Mouse (Mus musculus) left cerebral cortex, adult 11 months (tissue): ENCODE results near the gene Thumpd3.

Source experiments
- DNase-seq: peaks from one replicate; pipeline ENCODE4 v3.0.0; 2022; ENCODE audit warnings: low spot score

Gene Thumpd3

DNA sequence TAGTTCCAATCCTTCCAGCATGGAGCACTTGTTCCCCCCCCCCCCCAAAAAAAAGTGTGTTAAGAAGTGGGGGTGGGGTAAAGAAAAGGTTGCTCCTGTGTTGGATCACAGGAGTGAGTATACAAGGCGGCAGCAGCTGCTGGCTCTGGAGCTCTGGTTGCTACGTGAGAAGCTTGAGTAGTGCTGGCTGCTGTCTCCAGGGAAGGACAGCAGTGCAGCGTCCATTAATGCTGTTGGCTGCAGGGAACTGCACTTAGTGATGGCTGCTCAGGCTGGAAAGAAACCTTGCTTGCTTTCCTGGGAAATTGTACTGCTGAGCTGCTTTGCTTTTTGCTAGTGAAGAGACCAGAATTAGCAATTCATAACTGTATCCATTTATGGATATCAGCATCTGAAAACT is 33.5 kb downstream of the Thumpd3 start:
- no peak for DNase-seq

DNA sequence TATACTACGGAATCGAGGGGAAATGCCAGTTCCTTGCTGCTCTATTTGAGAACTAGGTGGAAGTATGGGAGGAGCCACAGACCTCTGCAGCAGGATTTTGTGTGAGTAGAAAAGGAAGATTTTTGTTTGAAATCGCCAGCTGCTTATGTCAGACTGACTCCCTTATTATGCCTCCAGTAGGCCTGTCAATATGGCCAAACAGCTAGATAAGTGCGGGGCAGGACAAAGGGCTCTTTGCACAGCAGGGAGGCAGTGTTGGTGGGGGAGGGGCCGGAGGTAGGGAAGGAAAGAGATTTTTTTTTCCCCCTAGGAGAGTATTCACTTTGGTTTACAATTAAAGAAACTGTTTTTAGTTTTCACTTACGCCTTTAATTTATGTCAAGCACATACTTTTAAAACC is 36.2 kb downstream of the Thumpd3 start:
- DNase-seq: no peak

DNA sequence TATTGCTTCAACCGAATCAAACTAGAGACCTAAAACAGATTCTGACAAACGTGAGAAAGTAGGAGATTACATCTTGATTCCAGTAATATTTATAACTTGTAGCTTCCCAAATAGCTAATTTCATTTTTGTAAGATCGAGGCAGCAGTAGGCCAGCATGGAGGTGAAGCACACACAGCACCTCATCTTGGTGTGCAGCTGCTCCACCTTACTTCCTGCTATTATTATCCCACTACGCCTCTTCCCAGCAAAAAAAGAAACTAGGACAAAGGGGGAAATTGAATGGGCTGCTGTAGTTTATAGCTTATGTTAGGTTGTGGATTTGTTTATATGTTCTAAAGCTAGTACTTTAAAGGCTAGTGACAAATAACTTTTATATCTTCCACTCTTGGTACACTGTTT is 38.6 kb downstream of the Thumpd3 start:
- no peak for DNase-seq

DNA sequence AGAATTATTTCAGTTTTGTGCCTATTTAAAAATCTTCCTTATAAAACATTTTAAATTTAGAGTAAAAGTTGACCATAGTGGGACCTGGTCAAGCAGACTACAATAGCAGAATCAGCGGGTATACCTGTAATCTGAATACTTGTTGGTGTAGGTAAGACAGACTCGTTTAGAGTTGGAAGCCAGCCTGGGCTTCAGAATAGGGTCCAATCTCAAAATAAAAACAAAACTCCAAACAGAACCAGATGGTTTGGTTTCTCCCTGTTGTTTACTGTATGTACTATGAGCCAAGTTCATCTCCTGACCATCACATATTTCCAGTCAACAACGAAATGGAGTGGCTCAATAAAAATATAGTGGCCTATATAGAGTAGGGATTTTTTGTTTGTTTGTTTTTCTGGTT is 47.2 kb downstream of the Thumpd3 start:
- no peak for DNase-seq

DNA sequence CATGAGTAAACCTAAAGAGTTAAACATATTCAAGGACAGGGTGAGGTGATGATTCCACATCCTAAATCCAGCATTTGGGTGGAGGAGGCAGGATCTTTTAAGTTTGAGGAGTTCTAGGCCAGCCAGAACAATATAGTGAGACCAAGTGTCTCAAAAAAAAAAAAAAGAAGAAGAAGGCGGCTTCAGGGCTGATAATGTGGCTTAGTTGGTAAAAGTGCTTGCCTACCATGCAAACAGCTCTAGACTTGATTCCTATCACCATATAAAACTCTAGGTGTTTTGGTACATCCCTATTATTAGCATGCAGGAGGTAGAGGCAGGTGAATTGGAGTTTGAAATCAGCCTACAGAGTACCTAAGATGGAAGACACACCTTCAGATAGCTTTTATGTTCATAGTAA is 49.5 kb downstream of the Thumpd3 start:
- DNase-seq: no peak

DNA sequence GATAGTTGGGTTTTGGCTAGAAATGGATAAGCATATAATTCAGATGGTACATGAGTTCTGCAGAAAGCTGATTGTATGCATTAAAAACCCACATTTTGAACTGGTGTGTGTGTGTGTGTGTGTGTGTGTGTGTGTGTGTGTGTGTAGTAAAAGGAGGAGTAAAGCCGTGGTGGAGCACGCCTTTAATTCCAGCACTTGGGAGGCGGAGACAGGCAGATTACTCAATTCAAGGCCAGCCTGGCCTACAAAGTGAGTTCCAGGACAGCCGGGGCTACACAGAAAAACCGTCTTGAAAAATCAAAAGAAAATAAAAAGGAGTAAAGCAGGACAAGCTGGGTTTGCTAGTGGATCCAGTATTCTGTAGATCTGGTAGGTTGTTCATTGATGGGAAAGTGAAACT is 51.6 kb downstream of the Thumpd3 start:
- DNase-seq: no peak

DNA sequence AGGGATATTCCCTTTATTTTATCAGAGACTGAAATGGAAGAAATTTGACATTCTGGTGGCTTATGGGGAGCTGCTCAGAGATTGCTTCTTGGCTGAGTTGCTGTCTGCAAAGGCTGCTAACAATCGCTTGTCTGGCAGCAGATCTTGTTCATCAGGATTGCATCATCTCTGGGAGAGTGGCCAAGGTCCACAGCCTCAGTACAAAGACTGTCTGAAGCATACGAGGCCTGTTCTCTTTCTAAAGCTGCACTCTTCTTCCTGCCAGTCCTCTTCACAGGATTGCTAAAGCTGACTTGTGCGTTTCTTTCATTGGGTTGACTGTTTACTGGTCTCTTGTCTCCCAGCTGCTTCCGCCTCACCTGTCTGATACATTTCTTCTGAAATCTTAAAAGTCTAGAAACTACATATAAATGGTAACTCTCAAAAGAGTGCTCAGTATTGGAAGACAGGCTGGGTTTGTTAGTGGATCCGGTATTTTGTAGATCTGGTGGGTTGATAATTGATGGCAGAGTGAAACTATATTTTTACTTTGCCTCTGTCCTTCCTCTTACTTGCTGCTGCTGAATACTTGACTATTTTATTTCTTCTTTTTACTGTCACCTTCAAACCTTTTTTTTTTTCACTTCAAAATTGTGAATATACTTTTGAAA is 53.7 kb downstream of the Thumpd3 start:
- DNase-seq: peak; percentile 79

DNA sequence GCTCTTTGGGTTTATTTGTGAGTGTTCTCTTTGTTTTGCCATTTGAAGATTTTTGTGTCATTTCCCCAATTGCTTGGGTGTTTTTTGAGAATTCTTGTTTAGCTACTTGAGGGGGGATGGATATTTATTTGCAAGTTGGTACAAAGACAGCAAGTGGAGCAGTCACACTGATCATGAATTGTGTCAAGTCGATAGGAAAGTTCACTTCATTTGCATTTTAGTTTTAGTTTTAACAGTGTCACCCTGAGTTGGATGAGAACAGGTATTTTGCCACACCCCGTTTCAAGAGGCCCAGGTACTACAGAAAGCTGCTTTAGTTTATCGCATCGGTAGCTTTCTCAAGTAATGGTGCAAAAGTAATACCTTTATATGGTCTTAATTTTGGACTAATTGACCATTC is 56.5 kb downstream of the Thumpd3 start:
- no peak for DNase-seq

DNA sequence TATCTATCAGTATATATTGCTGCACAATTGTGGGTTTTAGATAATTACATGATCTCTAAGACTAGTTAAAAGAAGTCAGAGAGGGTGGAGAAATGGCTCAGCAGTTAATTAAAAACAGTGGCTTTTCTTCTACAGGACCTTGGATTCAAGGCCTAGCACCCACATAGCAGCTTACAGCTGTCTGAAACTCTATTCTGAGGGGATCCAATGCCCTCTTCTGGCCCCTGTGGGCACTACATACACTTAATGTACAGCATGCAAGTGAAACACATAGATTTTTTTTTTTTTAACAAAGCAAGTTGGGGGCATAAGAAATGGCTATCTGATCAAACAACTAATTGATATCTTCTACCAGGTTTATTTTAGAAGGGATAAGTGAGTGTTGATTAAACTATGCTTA is 57.7 kb downstream of the Thumpd3 start:
- no peak for DNase-seq

DNA sequence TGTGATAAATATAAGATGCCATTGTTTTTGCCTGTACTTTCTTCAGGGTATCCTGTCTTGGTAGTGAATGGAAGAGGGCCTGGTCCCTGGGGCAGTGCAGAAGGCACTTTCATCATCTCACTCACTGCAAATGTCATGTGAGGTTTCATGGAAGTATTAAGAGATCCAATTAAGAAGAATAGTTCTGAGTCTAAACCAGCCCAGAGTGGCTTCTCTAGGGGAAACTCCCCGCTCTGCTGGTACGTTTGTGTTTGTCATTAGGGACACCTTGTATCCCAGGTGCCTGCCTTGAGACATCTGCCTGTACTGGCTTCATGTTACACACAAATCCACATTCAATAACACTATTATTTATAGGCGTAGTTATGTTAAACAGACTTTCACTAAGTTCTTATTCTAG is 63.4 kb downstream of the Thumpd3 start:
- no peak for DNase-seq

DNA sequence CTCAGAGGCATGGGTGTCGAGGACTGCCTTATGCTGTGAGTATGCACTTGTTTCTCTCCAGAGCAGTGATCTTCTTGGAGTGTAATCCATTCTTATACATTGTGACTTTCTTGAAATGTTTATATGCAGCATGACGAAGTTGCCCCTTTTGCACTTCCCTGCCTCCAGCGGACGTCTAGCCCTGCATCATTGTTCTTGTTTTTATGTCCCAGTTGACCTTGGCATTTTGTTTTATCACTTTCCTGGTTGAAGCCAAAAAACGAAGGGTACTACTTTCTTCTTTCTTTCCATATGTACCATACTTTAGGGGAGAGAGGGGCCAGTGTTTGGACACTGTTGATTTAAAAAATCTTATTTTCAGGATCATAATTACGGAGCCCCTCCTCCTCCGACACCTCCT is 63.9 kb downstream of the Thumpd3 start:
- DNase-seq: no peak
